Mouse (Mus musculus): ENCODE measurements around the gene Gtpbp2.
A peak's percentile ranks its signal among the peaks of the same experiment; 100 is the strongest.

DNA sequence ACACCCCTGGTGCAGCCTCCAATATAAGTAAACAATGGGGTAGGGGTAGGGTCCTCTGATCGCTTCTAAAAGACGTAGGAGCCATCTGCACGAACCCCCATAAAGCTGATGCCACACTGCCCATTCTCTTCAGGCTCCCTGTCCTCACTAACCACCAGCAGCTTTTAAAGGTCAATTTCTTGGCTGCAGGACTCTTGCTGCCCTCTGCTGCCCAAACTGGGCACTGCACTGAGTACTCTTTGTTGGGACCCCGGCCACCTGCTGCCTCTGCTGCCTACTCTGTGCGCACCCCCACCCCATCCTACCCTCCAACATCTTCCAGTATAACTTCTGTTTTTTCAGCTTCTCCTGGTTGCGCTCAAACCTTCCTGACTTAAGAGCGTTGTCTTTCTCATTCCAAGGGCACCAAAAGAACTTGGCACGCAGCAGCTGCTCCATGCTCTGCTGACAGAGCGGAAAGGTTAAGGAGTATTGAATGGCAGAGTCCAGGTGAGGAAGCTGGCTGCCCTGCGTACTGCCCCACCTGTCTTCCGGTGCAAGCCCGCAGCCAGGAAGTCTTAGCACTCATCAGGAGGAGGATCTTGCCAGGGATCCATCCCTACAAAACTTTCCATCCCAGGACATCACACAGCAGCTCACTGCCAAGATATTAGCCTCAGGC lies 28.6 kb upstream of the Gtpbp2 start:
- TF ChIP-seq CTCF (IDR thresholded peaks at IDR 0.05) (peak; percentile 94), EP300 (IDR thresholded peaks at IDR 0.05) (no peak)
